Mouse (Mus musculus) intestine, embryonic 16.5 days (tissue): Measurements from ENCODE around the gene Rnf20. TPM values are rescaled to one million over a fixed set of nuclear protein-coding genes. Genes with fewer than 3 reads are reported as not detected.

Source experiments
- ATAC-seq: fragments of 200-750 bp; cut with Nextera tagmentation; 2 replicates; pipeline ENCODE4 v1.8.0; 2017; ENCODE audit warnings: moderate TSS enrichment, moderate library complexity
- H3K27ac ChIP-seq: fragments of 300-500 bp; sonication (generic); 2 replicates; pipeline ENCODE4 v1.5.1; 2014; ENCODE audit warnings: mild to moderate bottlenecking, low read length
- H3K27me3 ChIP-seq: fragments of 300-500 bp; sonication (generic); replicated peaks from 2 replicates; pipeline ENCODE4 v1.6.1; 2014; ENCODE audit warnings: low read length, control low read depth, mixed read lengths; ENCODE audit not compliant: control insufficient read depth, insufficient read depth
- H3K36me3 ChIP-seq: fragments of 300-500 bp; sonication (generic); 2 replicates; pipeline ENCODE4 v1.6.1; 2014; ENCODE audit warnings: low read length, control low read depth; ENCODE audit not compliant: control insufficient read depth, insufficient read depth
- H3K4me1 ChIP-seq: fragments of 300-500 bp; sonication (generic); 2 replicates; pipeline ENCODE4 v1.6.1; 2014; ENCODE audit warnings: low read length, control low read depth, mixed read lengths; ENCODE audit not compliant: control insufficient read depth, insufficient read depth
- H3K4me2 ChIP-seq: fragments of 300-500 bp; sonication (generic); 2 replicates; pipeline ENCODE4 v1.6.1; 2014; ENCODE audit warnings: low read depth, low read length, control low read depth
- H3K4me3 ChIP-seq: fragments of 300-500 bp; sonication (generic); 2 replicates; pipeline ENCODE4 v1.5.1; 2014; ENCODE audit warnings: mild to moderate bottlenecking, low read length
- H3K9ac ChIP-seq: fragments of 300-500 bp; sonication (generic); 2 replicates; pipeline ENCODE4 v1.6.1; 2014; ENCODE audit warnings: low read depth, low read length
- H3K9me3 ChIP-seq: fragments of 300-500 bp; sonication (generic); 2 replicates; pipeline ENCODE4 v1.6.1; 2016; ENCODE audit warnings: low read length, control low read depth; ENCODE audit not compliant: control insufficient read depth
- WGBS: fragments of 180-500 bp; shearing (Covaris S2); extraction: QIAGEN DNeasy Blood & Tissue Kit; methylation state at CpG from one replicate; pipeline ENCODE4 v1.1.7; 2014; 5-methylcytosine and 5-hydroxymethylcytosine counted together
- polyA plus RNA-seq: library from polyadenylated mRNA; unstranded; fragments of >200 nt; fragmentation: Nextera tagmentation; extraction: Ambion mirVana; gene quantifications from 2 replicates; pipeline ENCODE4 v1.2.1, GENCODE M21; 2015

Rnf20 gene
- 24.4 and 25.7 TPM in 2 replicates for polyA plus RNA-seq

DNA sequence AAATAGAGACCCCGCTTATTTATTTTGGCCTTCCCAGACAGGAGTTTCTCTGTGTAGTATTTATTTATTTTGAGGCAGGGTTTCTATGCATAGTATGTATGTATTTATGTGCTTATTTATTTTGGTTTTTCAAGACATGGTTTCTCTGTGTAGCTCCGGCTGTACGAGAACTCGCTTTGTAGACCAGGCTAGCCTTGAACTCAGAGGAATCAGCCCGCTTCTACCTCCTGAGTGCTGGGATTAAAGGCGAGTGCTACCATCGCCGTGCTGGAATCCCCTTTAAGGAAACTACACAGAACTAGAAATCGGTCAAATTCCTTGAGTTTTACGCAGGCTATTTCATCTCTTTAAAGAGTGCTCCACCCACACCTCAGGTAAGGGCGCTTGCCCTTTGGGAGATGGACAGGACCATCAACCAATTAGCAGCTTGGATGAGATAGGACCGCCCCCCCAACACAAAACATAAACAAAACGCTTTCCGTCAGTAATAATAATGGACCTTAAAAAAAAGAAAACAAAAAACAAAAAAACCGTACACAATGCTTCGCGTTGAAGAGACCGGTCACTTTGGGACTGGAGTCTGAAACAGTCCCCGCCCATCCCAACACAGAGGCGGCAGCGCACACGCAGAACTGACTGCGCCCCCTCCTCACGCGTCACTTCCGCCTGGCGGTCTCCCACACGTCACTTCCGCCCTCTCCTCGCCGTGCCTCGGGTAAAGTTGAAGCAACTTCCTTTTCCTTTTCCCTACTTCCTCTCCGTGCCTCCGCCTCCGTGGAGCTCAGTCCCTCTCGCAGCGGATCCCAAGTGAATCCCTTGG is at the start of gene Rnf20:
Gene Rnf20, plus strand, starts transcription at position 688 of the 820 bp plus-strand sequence.
- peaks cover 3% of the 10 kb centered on the region; the same call in 1 of the 2 replicates for H3K4me1 ChIP-seq

GRCm38 (mm10) chr4:49583965-49584831 is 47.6 kb upstream of the Rnf20 start:
- H3K4me2 ChIP-seq: no peak overlapping the region
- no peak overlapping the region for H3K4me3 ChIP-seq
- H3K27ac ChIP-seq: peak overlapping the region; percentile 17
- WGBS: 38% methylated on average over 14 of the region's 14 CpGs
- H3K9ac ChIP-seq: no peak overlapping the region
- no peaks in the 10 kb centered on the region for H3K9me3 ChIP-seq
- no peaks in the 10 kb centered on the region for H3K36me3 ChIP-seq
- no peaks in the 10 kb centered on the region for H3K27me3 ChIP-seq
- peaks cover 11% of the 10 kb centered on the region for H3K4me1 ChIP-seq
- ATAC-seq: no peak

More for the DNA sequence above, at the start of gene Rnf20:
- peak within 1 kb of the TSS; percentile 91 for H3K27ac ChIP-seq
- peaks cover 4% of the 10 kb centered on the region; the same call in 1 of the 2 replicates for H3K36me3 ChIP-seq
- peak within 1 kb of the TSS; percentile 85 for H3K9ac ChIP-seq
- 2% methylated on average over 37 of the region's 37 CpGs for WGBS
- peak; percentile 97 for ATAC-seq
- no peaks in the 10 kb centered on the region for H3K9me3 ChIP-seq
- no peaks in the 10 kb centered on the region for H3K27me3 ChIP-seq
- H3K4me2 ChIP-seq: peak within 1 kb of the TSS; percentile 74
- H3K4me3 ChIP-seq: peak within 1 kb of the TSS; percentile 76

DNA sequence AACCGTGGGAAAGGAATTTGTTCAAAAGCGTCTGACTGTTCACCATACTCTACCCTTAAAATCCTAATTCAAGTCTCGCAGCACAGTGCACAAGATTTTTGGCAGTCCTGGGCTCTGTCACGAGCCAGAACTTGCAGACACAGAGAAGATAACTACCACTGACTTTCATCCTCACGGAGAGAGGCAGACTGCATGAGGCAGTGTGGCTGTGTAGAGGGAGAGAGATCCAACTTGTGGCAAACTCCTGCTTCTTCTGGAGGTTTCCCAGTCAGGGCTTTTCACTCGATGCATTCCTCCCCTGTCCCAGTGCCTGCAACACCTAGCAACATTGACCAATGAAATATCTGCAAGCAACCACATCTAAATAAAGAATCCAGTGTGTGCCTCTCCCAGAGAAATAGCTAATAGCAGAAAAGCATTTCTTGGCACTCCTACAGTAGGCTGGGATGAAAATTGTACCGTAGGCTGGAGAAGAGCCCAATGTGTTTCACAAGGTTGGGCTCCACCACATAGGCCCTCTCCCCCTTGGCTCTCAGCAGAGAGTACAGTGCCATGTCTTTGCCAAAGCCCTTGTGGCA is 46.2 kb upstream of the Rnf20 start:
- H3K4me2 ChIP-seq: no peak overlapping the region
- H3K9ac ChIP-seq: no peak overlapping the region
- H3K9me3 ChIP-seq: no peaks in the 10 kb centered on the region
- 62% methylated on average over 7 of the region's 7 CpGs for WGBS
- H3K27ac ChIP-seq: peak overlapping the region; percentile 49; the same call in 1 of the 2 replicates
- H3K4me1 ChIP-seq: peaks cover 11% of the 10 kb centered on the region
- ATAC-seq: no peak
- H3K27me3 ChIP-seq: no peaks in the 10 kb centered on the region
- no peaks in the 10 kb centered on the region for H3K36me3 ChIP-seq
- H3K4me3 ChIP-seq: no peak overlapping the region

GRCm38 (mm10) chr4:49586811-49587210 is 45.0 kb upstream of the Rnf20 start:
- Histone ChIP-seq H3K9me3 (no peaks in the 10 kb centered on the region), H3K27ac (no peak overlapping the region), H3K4me2 (no peak overlapping the region), H3K36me3 (no peaks in the 10 kb centered on the region), H3K4me1 (peaks cover 11% of the 10 kb centered on the region), H3K4me3 (no peak overlapping the region), H3K9ac (no peak overlapping the region), H3K27me3 (no peaks in the 10 kb centered on the region)
- 87% methylated on average over 10 of the region's 10 CpGs for WGBS
- no peak for ATAC-seq

DNA sequence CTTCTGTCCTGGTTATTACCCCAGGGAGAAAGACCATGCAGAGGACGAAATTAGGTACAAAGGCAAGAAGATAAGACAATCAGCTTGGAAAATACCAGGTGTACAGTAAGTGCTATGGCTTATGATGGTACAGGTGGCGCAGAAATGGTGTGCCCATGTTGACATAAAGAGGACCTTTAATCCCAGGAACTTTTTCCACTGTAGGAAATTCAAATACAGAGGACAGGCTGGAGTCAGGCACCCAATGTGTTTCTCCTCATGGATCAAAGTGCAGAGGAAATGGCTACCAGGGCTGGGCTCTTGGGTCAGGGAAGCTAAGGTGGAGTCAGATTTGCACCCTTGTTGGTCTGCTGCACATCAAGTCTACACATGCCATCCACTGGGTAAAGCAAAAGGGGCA is 41.7 kb upstream of the Rnf20 start:
- 0 out of 2 replicates have a peak, but pooled peaks cover under 1% of the 10 kb centered on the region for H3K4me1 ChIP-seq
- no peaks in the 10 kb centered on the region for H3K36me3 ChIP-seq
- no peak overlapping the region for H3K4me3 ChIP-seq
- peak overlapping the region; percentile 67 for H3K27ac ChIP-seq
- H3K27me3 ChIP-seq: no peaks in the 10 kb centered on the region
- no peak overlapping the region for H3K4me2 ChIP-seq
- WGBS: 53% methylated on average over 2 of the region's 2 CpGs
- peak; percentile 88 for ATAC-seq
- no peak overlapping the region for H3K9ac ChIP-seq
- no peaks in the 10 kb centered on the region for H3K9me3 ChIP-seq

GRCm38 (mm10) chr4:49596846-49597182 is 35.0 kb upstream of the Rnf20 start:
- WGBS: under 1% methylated on average over 20 of the region's 20 CpGs
- peak overlapping the region; percentile 75 for H3K27ac ChIP-seq
- ATAC-seq: peak; percentile 57

GRCm38 (mm10) chr4:49597183-49598100 is 34.4 kb upstream of the Rnf20 start, which contains the start of gene Tmem246:
TSS of gene Tmem246 (minus strand) at chr4:49597876.
- Histone ChIP-seq H3K27me3 (no peaks in the 10 kb centered on the region), H3K36me3 (no peaks in the 10 kb centered on the region), H3K4me3 (peak within 1 kb of the TSS; percentile 83), H3K9ac (peak within 1 kb of the TSS; percentile 88), H3K4me1 (no peaks in the 10 kb centered on the region), H3K4me2 (peak within 1 kb of the TSS; percentile 90), H3K27ac (peak within 1 kb of the TSS; percentile 75), H3K9me3 (no peaks in the 10 kb centered on the region)
- ATAC-seq: peak; percentile 92
- WGBS: 1% methylated on average over 77 of the region's 77 CpGs

More at GRCm38 (mm10) chr4:49596846-49597182, 35.0 kb upstream of the Rnf20 start:
- peak overlapping the region; percentile 90 for H3K4me2 ChIP-seq
- H3K36me3 ChIP-seq: no peaks in the 10 kb centered on the region
- H3K4me3 ChIP-seq: peak overlapping the region; percentile 83
- no peaks in the 10 kb centered on the region for H3K9me3 ChIP-seq
- H3K4me1 ChIP-seq: no peaks in the 10 kb centered on the region
- H3K9ac ChIP-seq: peak overlapping the region; percentile 88
- no peaks in the 10 kb centered on the region for H3K27me3 ChIP-seq

GRCm38 (mm10) chr4:49603161-49603560 is 28.6 kb upstream of the Rnf20 start:
- H3K4me2 ChIP-seq: no peak overlapping the region
- no peak for ATAC-seq
- 92% methylated on average over 2 of the region's 2 CpGs for WGBS

More at GRCm38 (mm10) chr4:49603161-49603560, 28.6 kb upstream of the Rnf20 start:
- Histone ChIP-seq H3K4me1 (no peaks in the 10 kb centered on the region), H3K36me3 (no peaks in the 10 kb centered on the region), H3K4me3 (no peak overlapping the region), H3K27ac (no peak overlapping the region), H3K27me3 (no peaks in the 10 kb centered on the region), H3K9ac (no peak overlapping the region), H3K9me3 (no peaks in the 10 kb centered on the region)
